Mouse (Mus musculus): ENCODE data around the gene Btrc. TPM values are rescaled to one million over a fixed set of nuclear protein-coding genes. Genes with fewer than 3 reads are reported as not detected.
"Not testable (repeated sequence)": the region's sequence is repeated elsewhere in the genome, so short reads cannot be mapped to it uniquely, and the experiment has no call there.

The Btrc gene
- polyA plus RNA-seq, 1 experiment from 2014 or later = 63.7 TPM

- 77% methylated on average over 6 of the region's 6 CpGs for WGBS
- not testable (repeated sequence) for H3K4me3 ChIP-seq; H3K27ac ChIP-seq (replicated peaks); H3K4me1 ChIP-seq (replicated peaks); H3K27me3 ChIP-seq; ATAC-seq (ENCODE audit: low FRiP score, low read depth); H3K9ac ChIP-seq; H3K4me2 ChIP-seq; H3K9me3 ChIP-seq; H3K36me3 ChIP-seq
These were observed 6.7 kb upstream of the Btrc start for GRCm38 (mm10) chr19:45356868-45357267.

- H3K4me2 ChIP-seq = no peak overlapping the region
- no peak for ATAC-seq (ENCODE audit: low FRiP score, low read depth)
- no peak overlapping the region for H3K27ac ChIP-seq (replicated peaks)
- no peaks in the 10 kb centered on the region for H3K27me3 ChIP-seq
- H3K4me1 ChIP-seq (replicated peaks) = peaks cover 15% of the 10 kb centered on the region
- H3K4me3 ChIP-seq = no peak overlapping the region
- no peaks in the 10 kb centered on the region for H3K36me3 ChIP-seq
- no peaks in the 10 kb centered on the region for H3K9me3 ChIP-seq
- H3K9ac ChIP-seq = no peak overlapping the region
These were observed 3.0 kb upstream of the Btrc start for GRCm38 (mm10) chr19:45360486-45360885.

GRCm38 (mm10) chr19:45363933-45364391 lies 428 bp downstream of the Btrc start:
- peak overlapping the region; percentile 74 for H3K9ac ChIP-seq
- no peaks in the 10 kb centered on the region for H3K36me3 ChIP-seq
- peak overlapping the region; percentile 97 for H3K27ac ChIP-seq (replicated peaks)
- no peaks in the 10 kb centered on the region for H3K9me3 ChIP-seq
- H3K4me2 ChIP-seq = peak overlapping the region; percentile 62
- ATAC-seq (ENCODE audit: low FRiP score, low read depth) = peak; percentile 90
- WGBS = 0% methylated on average over 20 of the region's 20 CpGs
- H3K4me1 ChIP-seq (replicated peaks) = peaks cover 32% of the 10 kb centered on the region
- H3K27me3 ChIP-seq = no peaks in the 10 kb centered on the region
- peak overlapping the region; percentile 80 for H3K4me3 ChIP-seq

GRCm38 (mm10) chr19:45366651-45367050 lies 3.1 kb downstream of the Btrc start:
- ATAC-seq (ENCODE audit: low FRiP score, low read depth) = no peak

GRCm38 (mm10) chr19:45384815-45385214 lies 21.3 kb downstream of the Btrc start:
- peaks cover 19% of the 10 kb centered on the region; the same call in 1 of the 2 replicates for H3K36me3 ChIP-seq
- H3K4me2 ChIP-seq; H3K4me1 ChIP-seq (replicated peaks); H3K4me3 ChIP-seq; ATAC-seq (ENCODE audit: low FRiP score, low read depth); H3K9ac ChIP-seq; H3K27ac ChIP-seq (replicated peaks); H3K27me3 ChIP-seq; H3K9me3 ChIP-seq: not testable (repeated sequence)
- WGBS = 99% methylated on average over 10 of the region's 10 CpGs

More at GRCm38 (mm10) chr19:45366651-45367050, 3.1 kb downstream of the Btrc start:
- no peak overlapping the region for H3K27ac ChIP-seq (replicated peaks)
- peaks cover 36% of the 10 kb centered on the region for H3K4me1 ChIP-seq (replicated peaks)
- no peak overlapping the region for H3K4me2 ChIP-seq
- no peak overlapping the region for H3K4me3 ChIP-seq
- no peaks in the 10 kb centered on the region for H3K27me3 ChIP-seq
- no peak overlapping the region for H3K9ac ChIP-seq
- H3K9me3 ChIP-seq = no peaks in the 10 kb centered on the region
- 0 out of 2 replicates have a peak, but pooled peaks cover under 1% of the 10 kb centered on the region for H3K36me3 ChIP-seq
- WGBS = 88% methylated on average over 7 of the region's 7 CpGs

- Histone ChIP-seq H3K27me3 (no peaks in the 10 kb centered on the region), H3K27ac (replicated peaks) (no peak overlapping the region), H3K9me3 (no peaks in the 10 kb centered on the region), H3K4me2 (no peak overlapping the region), H3K9ac (no peak overlapping the region), H3K4me3 (no peak overlapping the region), H3K4me1 (replicated peaks) (no peaks in the 10 kb centered on the region), H3K36me3 (peaks cover 14% of the 10 kb centered on the region; the same call in 1 of the 2 replicates)
- WGBS = 51% methylated on average over 6 of the region's 6 CpGs
- ATAC-seq (ENCODE audit: low FRiP score, low read depth) = no peak
These were observed 25.0 kb downstream of the Btrc start for GRCm38 (mm10) chr19:45388551-45388950.

GRCm38 (mm10) chr19:45394078-45394477 lies 30.5 kb downstream of the Btrc start:
- Histone ChIP-seq H3K27ac (replicated peaks) (no peak overlapping the region), H3K27me3 (no peaks in the 10 kb centered on the region), H3K4me1 (replicated peaks) (0 out of 2 replicates have a peak, but pooled peaks cover 5% of the 10 kb centered on the region), H3K36me3 (no peaks in the 10 kb centered on the region), H3K9me3 (no peaks in the 10 kb centered on the region), H3K4me3 (no peak overlapping the region), H3K4me2 (no peak overlapping the region), H3K9ac (no peak overlapping the region)
- no peak for ATAC-seq (ENCODE audit: low FRiP score, low read depth)
- 69% methylated on average over 7 of the region's 7 CpGs for WGBS

GRCm38 (mm10) chr19:45411000-45411399 lies 47.5 kb downstream of the Btrc start:
- WGBS = 82% methylated on average over 2 of the region's 2 CpGs
- ATAC-seq (ENCODE audit: low FRiP score, low read depth) = no peak

GRCm38 (mm10) chr19:45412694-45413093 lies 49.2 kb downstream of the Btrc start:
- Histone ChIP-seq H3K9me3 (no peaks in the 10 kb centered on the region), H3K4me1 (replicated peaks) (no peaks in the 10 kb centered on the region), H3K36me3 (no peaks in the 10 kb centered on the region), H3K4me2 (no peak overlapping the region), H3K27me3 (no peaks in the 10 kb centered on the region), H3K9ac (no peak overlapping the region), H3K27ac (replicated peaks) (no peak overlapping the region), H3K4me3 (no peak overlapping the region)
- no peak for ATAC-seq (ENCODE audit: low FRiP score, low read depth)
- WGBS = 86% methylated on average over 3 of the region's 3 CpGs

More at GRCm38 (mm10) chr19:45411000-45411399, 47.5 kb downstream of the Btrc start:
- H3K36me3 ChIP-seq = no peaks in the 10 kb centered on the region
- no peaks in the 10 kb centered on the region for H3K4me1 ChIP-seq (replicated peaks)
- no peak overlapping the region for H3K4me2 ChIP-seq
- H3K4me3 ChIP-seq = no peak overlapping the region
- H3K9ac ChIP-seq = no peak overlapping the region
- H3K9me3 ChIP-seq = no peaks in the 10 kb centered on the region
- no peaks in the 10 kb centered on the region for H3K27me3 ChIP-seq
- H3K27ac ChIP-seq (replicated peaks) = no peak overlapping the region

GRCm38 (mm10) chr19:45413966-45414365 lies 50.4 kb downstream of the Btrc start:
- H3K4me2 ChIP-seq = no peak overlapping the region
- H3K27me3 ChIP-seq = no peaks in the 10 kb centered on the region
- no peak overlapping the region for H3K9ac ChIP-seq
- no peaks in the 10 kb centered on the region for H3K9me3 ChIP-seq
- H3K36me3 ChIP-seq = no peaks in the 10 kb centered on the region
- ATAC-seq (ENCODE audit: low FRiP score, low read depth) = no peak
- H3K4me1 ChIP-seq (replicated peaks) = no peaks in the 10 kb centered on the region
- H3K27ac ChIP-seq (replicated peaks) = no peak overlapping the region
- WGBS = 91% methylated on average over 3 of the region's 3 CpGs
- no peak overlapping the region for H3K4me3 ChIP-seq

- H3K27me3 ChIP-seq = no peaks in the 10 kb centered on the region
- no peak overlapping the region for H3K9ac ChIP-seq
- no peak for ATAC-seq (ENCODE audit: low FRiP score, low read depth)
These were observed 54.1 kb downstream of the Btrc start for GRCm38 (mm10) chr19:45417601-45418000.

GRCm38 (mm10) chr19:45422276-45422675 lies 58.7 kb downstream of the Btrc start:
- Histone ChIP-seq H3K27me3 (no peaks in the 10 kb centered on the region), H3K4me1 (replicated peaks) (peaks cover 6% of the 10 kb centered on the region; the same call in 1 of the 2 replicates), H3K9ac (no peak overlapping the region), H3K4me2 (no peak overlapping the region), H3K4me3 (no peak overlapping the region), H3K36me3 (no peaks in the 10 kb centered on the region), H3K9me3 (no peaks in the 10 kb centered on the region), H3K27ac (replicated peaks) (no peak overlapping the region)
- no peak for ATAC-seq (ENCODE audit: low FRiP score, low read depth)
- 29% methylated on average over 7 of the region's 7 CpGs for WGBS

More at GRCm38 (mm10) chr19:45417601-45418000, 54.1 kb downstream of the Btrc start:
- no peaks in the 10 kb centered on the region for H3K9me3 ChIP-seq
- no peak overlapping the region for H3K27ac ChIP-seq (replicated peaks)
- no peak overlapping the region for H3K4me2 ChIP-seq
- no peaks in the 10 kb centered on the region for H3K36me3 ChIP-seq
- no peak overlapping the region for H3K4me3 ChIP-seq
- peaks cover 6% of the 10 kb centered on the region; the same call in 1 of the 2 replicates for H3K4me1 ChIP-seq (replicated peaks)

GRCm38 (mm10) chr19:45428146-45428545 lies 64.6 kb downstream of the Btrc start:
- H3K4me1 ChIP-seq (replicated peaks) = peaks cover 13% of the 10 kb centered on the region
- ATAC-seq (ENCODE audit: low FRiP score, low read depth) = no peak
- 79% methylated on average over 4 of the region's 4 CpGs for WGBS
- H3K4me3 ChIP-seq = no peak overlapping the region
- no peaks in the 10 kb centered on the region for H3K9me3 ChIP-seq
- no peak overlapping the region for H3K9ac ChIP-seq
- H3K27ac ChIP-seq (replicated peaks) = no peak overlapping the region
- H3K36me3 ChIP-seq = no peaks in the 10 kb centered on the region
- H3K4me2 ChIP-seq = no peak overlapping the region
- no peaks in the 10 kb centered on the region for H3K27me3 ChIP-seq
